Mouse (Mus musculus) embryonic fibroblast, embryonic 13.5 days (primary cell): Measurements from ENCODE around the gene Ndfip2.

Experiments used
- CTCF ChIP-seq: IDR thresholded peaks from 2 replicates; pipeline ENCODE4 v1.5.1; 2011; ENCODE audit warnings: mild to moderate bottlenecking, control low read depth, low read length, moderate library complexity, borderline replicate concordance; ENCODE audit not compliant: insufficient read depth
- POLR2A ChIP-seq: IDR thresholded peaks from 2 replicates; pipeline ENCODE4 v1.6.1; 2011; ENCODE audit warnings: low read depth, mild to moderate bottlenecking, control low read depth, low read length, moderate library complexity

- TF ChIP-seq CTCF = no peak
- no peak for TF ChIP-seq POLR2A
Measured at GRCm38 (mm10) chr14:105299744-105300255, 41.4 kb downstream of the Ndfip2 start.
